Mouse (Mus musculus): ENCODE measurements around the gene Gadd45b. TPM values are rescaled to one million over a fixed set of nuclear protein-coding genes. Genes with fewer than 3 reads are reported as not detected.

Gadd45b gene
- polyA plus RNA-seq, 1 experiment from 2014 or later = 21.2 TPM

- no peak overlapping the region for H3K9ac ChIP-seq (ENCODE audit: low read length)
- no peak overlapping the region for H3K4me2 ChIP-seq (ENCODE audit: low read length)
- no peak overlapping the region for H3K4me3 ChIP-seq (ENCODE audit: low read depth, low read length)
- H3K9me3 ChIP-seq (ENCODE audit: control insufficient read depth, low read length) = no peaks in the 10 kb centered on the region
- no peak for DNase-seq (ENCODE audit: low spot score)
- H3K27ac ChIP-seq (ENCODE audit: low read depth) = peak overlapping the region; percentile 29; the same call in 1 of the 2 replicates
- H3K36me3 ChIP-seq (ENCODE audit: control insufficient read depth, insufficient read depth, low read length) = no peaks in the 10 kb centered on the region
- peaks cover 15% of the 10 kb centered on the region for H3K4me1 ChIP-seq (replicated peaks; ENCODE audit: control insufficient read depth, insufficient read depth, low read length)
- WGBS = 71% methylated on average over 13 of the region's 13 CpGs
- no peaks in the 10 kb centered on the region for H3K27me3 ChIP-seq (replicated peaks; ENCODE audit: control insufficient read depth, insufficient read depth, low read length)
- ATAC-seq (replicated peaks; ENCODE audit: low FRiP score, low TSS enrichment, low read depth) = no peak
Measured at GRCm38 (mm10) chr10:80954415-80954814, 24.5 kb downstream of the Gadd45b start.

- no peaks in the 10 kb centered on the region for H3K36me3 ChIP-seq (ENCODE audit: control insufficient read depth, insufficient read depth, low read length)
- H3K4me3 ChIP-seq (ENCODE audit: low read depth, low read length) = no peak overlapping the region
- H3K4me2 ChIP-seq (ENCODE audit: low read length) = no peak overlapping the region
- no peak overlapping the region for H3K9ac ChIP-seq (ENCODE audit: low read length)
- peaks cover 15% of the 10 kb centered on the region for H3K4me1 ChIP-seq (replicated peaks; ENCODE audit: control insufficient read depth, insufficient read depth, low read length)
- 41% methylated on average over 6 of the region's 6 CpGs for WGBS
- ATAC-seq (replicated peaks; ENCODE audit: low FRiP score, low TSS enrichment, low read depth) = peak; percentile 24
- H3K9me3 ChIP-seq (ENCODE audit: control insufficient read depth, low read length) = no peaks in the 10 kb centered on the region
- DNase-seq (ENCODE audit: low spot score) = no peak
- H3K27ac ChIP-seq (ENCODE audit: low read depth) = peak overlapping the region; percentile 29; the same call in 1 of the 2 replicates
- no peaks in the 10 kb centered on the region for H3K27me3 ChIP-seq (replicated peaks; ENCODE audit: control insufficient read depth, insufficient read depth, low read length)
Measured at GRCm38 (mm10) chr10:80954843-80955242, 25.0 kb downstream of the Gadd45b start.

DNA sequence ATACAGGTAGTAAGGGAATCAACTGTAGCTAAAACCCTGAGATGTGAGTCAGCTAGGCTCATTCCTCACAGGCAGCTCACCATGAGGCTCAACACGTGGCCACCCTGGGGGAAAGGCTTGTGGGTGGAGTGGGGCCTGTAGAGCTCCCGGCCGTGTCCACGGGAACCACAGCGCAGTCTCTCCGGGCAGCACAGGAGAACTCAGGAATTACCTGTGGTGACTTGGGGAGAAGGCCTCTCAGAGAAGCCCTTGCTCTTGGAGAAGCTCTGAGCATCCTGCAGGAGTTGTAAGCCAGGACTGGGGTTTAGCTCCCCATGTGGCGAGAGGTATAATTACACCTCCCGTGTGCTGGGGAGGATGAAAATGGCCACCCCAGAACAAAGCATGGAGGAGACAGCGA, 25.7 kb downstream of the Gadd45b start:
- Histone ChIP-seq H3K4me2 (ENCODE audit: low read length) (no peak overlapping the region), H3K27me3 (replicated peaks; ENCODE audit: control insufficient read depth, insufficient read depth, low read length) (no peaks in the 10 kb centered on the region), H3K9ac (ENCODE audit: low read length) (no peak overlapping the region), H3K27ac (ENCODE audit: low read depth) (peak overlapping the region; percentile 29; the same call in 1 of the 2 replicates), H3K4me1 (replicated peaks; ENCODE audit: control insufficient read depth, insufficient read depth, low read length) (peaks cover 17% of the 10 kb centered on the region), H3K36me3 (ENCODE audit: control insufficient read depth, insufficient read depth, low read length) (no peaks in the 10 kb centered on the region), H3K9me3 (ENCODE audit: control insufficient read depth, low read length) (no peaks in the 10 kb centered on the region), H3K4me3 (ENCODE audit: low read depth, low read length) (no peak overlapping the region)
- DNase-seq (ENCODE audit: low spot score) = peak; percentile 74
- WGBS = 32% methylated on average over 9 of the region's 9 CpGs
- 0 out of 2 replicates have a peak, but pooled peaks have one; percentile 20 for ATAC-seq (replicated peaks; ENCODE audit: low FRiP score, low TSS enrichment, low read depth)

GRCm38 (mm10) chr10:80956385-80956784, 26.5 kb downstream of the Gadd45b start:
- H3K4me1 ChIP-seq (replicated peaks; ENCODE audit: control insufficient read depth, insufficient read depth, low read length) = peaks cover 25% of the 10 kb centered on the region
- H3K9me3 ChIP-seq (ENCODE audit: control insufficient read depth, low read length) = no peaks in the 10 kb centered on the region
- no peaks in the 10 kb centered on the region for H3K36me3 ChIP-seq (ENCODE audit: control insufficient read depth, insufficient read depth, low read length)
- no peak overlapping the region for H3K4me3 ChIP-seq (ENCODE audit: low read depth, low read length)
- H3K27me3 ChIP-seq (replicated peaks; ENCODE audit: control insufficient read depth, insufficient read depth, low read length) = no peaks in the 10 kb centered on the region
- no peak overlapping the region for H3K4me2 ChIP-seq (ENCODE audit: low read length)
- DNase-seq (ENCODE audit: low spot score) (no peak), ATAC-seq (replicated peaks; ENCODE audit: low FRiP score, low TSS enrichment, low read depth) (no peak)
- 90% methylated on average over 8 of the region's 8 CpGs for WGBS
- no peak overlapping the region for H3K27ac ChIP-seq (ENCODE audit: low read depth)
- no peak overlapping the region for H3K9ac ChIP-seq (ENCODE audit: low read length)

DNA sequence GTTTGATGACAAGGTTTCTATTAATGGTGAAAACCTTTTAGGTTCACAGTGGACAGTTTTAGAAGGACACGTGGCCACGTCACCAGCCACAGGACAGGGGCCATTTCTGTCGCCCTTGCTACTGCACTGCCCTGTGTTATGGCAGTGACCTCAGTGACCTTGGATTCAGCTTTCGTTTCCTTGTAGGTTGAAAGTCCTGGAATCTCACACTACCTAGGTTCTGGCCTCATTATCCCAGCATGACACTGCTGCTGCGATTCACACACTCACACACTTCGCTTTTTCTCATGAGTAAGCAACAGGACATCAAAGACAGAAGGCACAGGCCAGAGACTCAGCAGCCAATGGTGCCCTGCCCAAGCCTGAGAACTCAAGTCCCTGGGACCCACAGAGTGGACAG, 27.0 kb downstream of the Gadd45b start:
- H3K9ac ChIP-seq (ENCODE audit: low read length) = no peak overlapping the region
- H3K4me3 ChIP-seq (ENCODE audit: low read depth, low read length) = no peak overlapping the region
- no peaks in the 10 kb centered on the region for H3K27me3 ChIP-seq (replicated peaks; ENCODE audit: control insufficient read depth, insufficient read depth, low read length)
- no peaks in the 10 kb centered on the region for H3K36me3 ChIP-seq (ENCODE audit: control insufficient read depth, insufficient read depth, low read length)
- no peak for ATAC-seq (replicated peaks; ENCODE audit: low FRiP score, low TSS enrichment, low read depth)
- H3K9me3 ChIP-seq (ENCODE audit: control insufficient read depth, low read length) = no peaks in the 10 kb centered on the region
- DNase-seq (ENCODE audit: low spot score) = no peak
- no peak overlapping the region for H3K4me2 ChIP-seq (ENCODE audit: low read length)
- H3K4me1 ChIP-seq (replicated peaks; ENCODE audit: control insufficient read depth, insufficient read depth, low read length) = peaks cover 30% of the 10 kb centered on the region
- H3K27ac ChIP-seq (ENCODE audit: low read depth) = no peak overlapping the region
- WGBS = 74% methylated on average over 6 of the region's 6 CpGs

- H3K4me3 ChIP-seq (ENCODE audit: low read depth, low read length) = no peak overlapping the region
- ATAC-seq (replicated peaks; ENCODE audit: low FRiP score, low TSS enrichment, low read depth) (no peak), DNase-seq (ENCODE audit: low spot score) (no peak)
- no peak overlapping the region for H3K27ac ChIP-seq (ENCODE audit: low read depth)
- H3K4me1 ChIP-seq (replicated peaks; ENCODE audit: control insufficient read depth, insufficient read depth, low read length) = peaks cover 39% of the 10 kb centered on the region
- H3K9me3 ChIP-seq (ENCODE audit: control insufficient read depth, low read length) = no peaks in the 10 kb centered on the region
- no peak overlapping the region for H3K4me2 ChIP-seq (ENCODE audit: low read length)
- H3K9ac ChIP-seq (ENCODE audit: low read length) = no peak overlapping the region
- no peaks in the 10 kb centered on the region for H3K36me3 ChIP-seq (ENCODE audit: control insufficient read depth, insufficient read depth, low read length)
- WGBS = 74% methylated on average over 4 of the region's 4 CpGs
- H3K27me3 ChIP-seq (replicated peaks; ENCODE audit: control insufficient read depth, insufficient read depth, low read length) = no peaks in the 10 kb centered on the region
Measured at GRCm38 (mm10) chr10:80957791-80958190, 27.9 kb downstream of the Gadd45b start.

DNA sequence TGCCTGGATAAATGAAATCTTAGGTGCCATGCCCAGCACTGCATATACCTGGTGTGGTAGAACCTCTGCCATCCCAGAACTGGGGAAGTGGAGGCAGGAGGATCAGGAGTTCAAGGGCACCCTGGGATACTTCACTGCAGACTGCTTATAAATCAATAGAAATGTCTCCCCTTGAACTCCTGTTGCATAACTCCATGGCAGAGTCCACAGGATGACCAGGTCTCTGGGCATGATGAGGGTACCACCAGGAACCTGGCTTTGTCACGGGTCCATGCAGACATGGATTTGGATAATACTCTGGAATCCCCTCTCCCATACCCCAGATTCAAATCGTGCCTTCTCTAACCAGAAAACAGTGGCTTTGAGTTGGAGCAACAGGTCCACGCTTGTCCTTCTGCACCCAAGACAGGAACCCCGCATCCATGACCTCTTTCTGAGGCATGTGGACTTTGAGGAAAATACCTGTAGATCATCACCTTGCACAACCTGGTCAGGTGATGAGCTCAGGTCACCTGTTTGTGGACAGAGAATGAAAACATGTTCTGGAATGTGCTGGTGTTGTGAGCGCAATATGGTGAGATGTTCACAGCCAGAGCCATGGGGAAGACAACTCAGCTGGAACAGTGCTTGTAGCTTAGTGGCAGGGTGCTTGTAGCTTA, 29.2 kb downstream of the Gadd45b start:
- Histone ChIP-seq H3K9me3 (ENCODE audit: control insufficient read depth, low read length) (no peaks in the 10 kb centered on the region), H3K9ac (ENCODE audit: low read length) (no peak overlapping the region), H3K4me2 (ENCODE audit: low read length) (no peak overlapping the region), H3K27me3 (replicated peaks; ENCODE audit: control insufficient read depth, insufficient read depth, low read length) (no peaks in the 10 kb centered on the region), H3K36me3 (ENCODE audit: control insufficient read depth, insufficient read depth, low read length) (no peaks in the 10 kb centered on the region), H3K4me1 (replicated peaks; ENCODE audit: control insufficient read depth, insufficient read depth, low read length) (peaks cover 52% of the 10 kb centered on the region), H3K4me3 (ENCODE audit: low read depth, low read length) (no peak overlapping the region), H3K27ac (ENCODE audit: low read depth) (no peak overlapping the region)
- ATAC-seq (replicated peaks; ENCODE audit: low FRiP score, low TSS enrichment, low read depth) = no peak
- WGBS = 91% methylated on average over 5 of the region's 5 CpGs
- DNase-seq (ENCODE audit: low spot score) = no peak

DNA sequence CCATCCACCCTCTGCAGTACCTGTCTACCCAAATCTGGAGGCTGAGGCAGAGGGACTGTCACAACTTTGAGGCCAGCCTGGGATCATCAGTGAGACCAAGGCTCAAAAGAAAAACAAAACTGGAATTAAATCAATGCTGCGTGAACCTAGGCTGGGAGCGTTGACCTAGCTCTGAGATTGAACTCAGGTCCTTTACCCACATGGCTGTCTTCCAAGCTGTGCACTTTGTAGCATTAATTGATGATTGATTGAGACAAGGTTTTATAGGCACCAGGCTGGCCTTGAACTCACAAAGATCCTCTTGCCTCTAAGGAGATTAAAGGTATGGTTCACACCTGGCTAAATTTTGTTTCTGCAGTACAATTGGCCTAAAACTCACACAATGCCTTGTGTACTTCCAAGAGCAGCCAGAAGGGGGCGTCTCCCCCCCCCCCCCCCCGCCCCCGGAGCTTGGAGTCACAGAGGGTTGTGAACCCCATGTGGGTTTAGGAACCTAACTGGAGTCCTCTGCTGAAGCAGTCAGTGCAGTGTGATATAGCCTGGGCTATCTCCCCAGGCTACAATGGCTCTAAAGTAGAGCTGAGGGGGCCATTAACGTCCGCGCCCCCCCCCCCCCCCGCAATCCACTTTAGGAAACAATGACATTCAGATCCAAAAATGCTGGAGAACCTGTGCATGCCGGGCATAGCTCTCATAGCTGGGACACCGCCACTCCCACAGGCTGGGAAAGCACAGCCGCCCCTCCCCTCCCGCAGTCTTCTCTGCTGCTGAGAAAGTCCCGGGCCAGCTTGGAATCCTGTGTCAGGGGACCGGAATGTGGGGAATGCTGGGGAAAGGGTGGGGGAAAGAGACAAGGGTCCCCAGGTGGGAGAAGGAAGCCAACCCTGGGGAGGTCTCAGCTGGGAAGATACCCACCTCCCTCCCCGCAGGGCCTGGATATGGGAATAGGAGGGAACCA, 31.0 kb downstream of the Gadd45b start:
- Histone ChIP-seq H3K4me2 (ENCODE audit: low read length) (peak overlapping the region; percentile 13; the same call in 1 of the 2 replicates), H3K27ac (ENCODE audit: low read depth) (peak overlapping the region; percentile 77), H3K36me3 (ENCODE audit: control insufficient read depth, insufficient read depth, low read length) (no peaks in the 10 kb centered on the region), H3K9ac (ENCODE audit: low read length) (no peak overlapping the region), H3K9me3 (ENCODE audit: control insufficient read depth, low read length) (no peaks in the 10 kb centered on the region), H3K4me1 (replicated peaks; ENCODE audit: control insufficient read depth, insufficient read depth, low read length) (peaks cover 37% of the 10 kb centered on the region), H3K4me3 (ENCODE audit: low read depth, low read length) (no peak overlapping the region), H3K27me3 (replicated peaks; ENCODE audit: control insufficient read depth, insufficient read depth, low read length) (no peaks in the 10 kb centered on the region)
- WGBS = 11% methylated on average over 15 of the region's 16 CpGs
- DNase-seq (ENCODE audit: low spot score) (peak; percentile 81), ATAC-seq (replicated peaks; ENCODE audit: low FRiP score, low TSS enrichment, low read depth) (peak; percentile 59; the same call in 1 of the 2 replicates)
